Mouse (Mus musculus) heart, adult 2 months (tissue): ENCODE measurements around the gene Gm13694.

Experiments used
- CTCF ChIP-seq: fragments of 200-600 bp; IDR thresholded peaks from 2 replicates; pipeline ENCODE4 v1.8.1; 2022; ENCODE audit warnings: antibody characterized with exemption, mild to moderate bottlenecking, moderate library complexity
- EP300 ChIP-seq: fragments of 200-500 bp; IDR thresholded peaks from 2 replicates; pipeline ENCODE4 v1.6.1; 2011; ENCODE audit warnings: low read depth, low read length, control low read depth; ENCODE audit not compliant: insufficient read depth
- POLR2A ChIP-seq: fragments of 200-500 bp; IDR thresholded peaks from 2 replicates; pipeline ENCODE4 v1.6.1; 2011; ENCODE audit warnings: mild to moderate bottlenecking, low read depth, low read length, control low read depth; ENCODE audit not compliant: insufficient read depth

DNA sequence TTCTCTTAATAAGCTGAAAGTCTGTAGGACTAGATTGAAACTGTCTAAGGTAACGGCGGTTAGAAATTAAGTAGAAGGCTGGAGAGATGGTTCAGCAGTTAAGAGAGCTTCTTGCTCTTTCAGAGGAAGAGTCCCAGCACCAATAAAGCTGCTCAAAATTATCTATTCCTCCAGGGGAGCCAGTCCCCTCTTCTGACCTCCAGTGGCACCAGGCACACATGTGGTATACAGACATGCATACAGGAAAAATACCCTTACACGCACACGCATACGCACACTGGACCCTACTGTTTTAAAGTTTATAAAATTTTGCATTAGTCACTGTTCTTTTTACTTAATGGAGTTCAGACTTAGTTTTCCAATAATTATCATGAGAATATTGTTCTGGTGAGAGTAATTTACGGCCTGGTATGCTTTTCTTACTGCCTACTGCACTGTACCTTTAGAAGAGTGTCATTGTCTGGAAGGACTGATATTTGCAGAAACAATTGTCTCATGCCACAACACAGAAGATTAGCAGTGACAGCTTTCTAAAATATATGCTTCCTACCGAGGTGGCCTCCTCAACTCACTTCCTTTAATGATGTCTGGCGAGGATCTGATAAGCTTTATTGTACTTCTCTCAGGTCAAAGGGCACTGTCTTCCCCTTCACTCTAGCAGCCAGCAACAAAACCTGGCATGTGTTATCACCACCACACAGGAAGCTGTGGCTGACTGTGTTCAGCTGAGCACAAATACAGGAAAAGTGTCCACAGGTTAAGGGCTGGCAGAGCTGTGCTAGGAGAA is 41.0 kb downstream of the Gm13694 start:
- TF ChIP-seq CTCF (no peak), EP300 (no peak), POLR2A (no peak)
